Mouse (Mus musculus) liver, adult 2 months (tissue): Measurements from ENCODE around the gene Cd44. TPM values are rescaled to one million over a fixed set of nuclear protein-coding genes. Genes with fewer than 3 reads are reported as not detected.

Experiments
- DNase-seq: peaks from one replicate; pipeline ENCODE4 v3.0.0-alpha.2; 2011; ENCODE audit warnings: low read depth, low spot score; ENCODE audit errors: extremely low read depth
- H3K27ac ChIP-seq: fragments of 200-500 bp; replicated peaks from 2 replicates; pipeline ENCODE4 v1.5.1; 2012; ENCODE audit warnings: low read depth, mild to moderate bottlenecking, control low read depth, inconsistent platforms, low read length; ENCODE audit not compliant: insufficient read depth
- H3K27me3 ChIP-seq: fragments of 200-500 bp; 2 replicates; pipeline ENCODE4 v1.6.1; 2012; ENCODE audit warnings: mild to moderate bottlenecking, moderate library complexity, low read length, inconsistent platforms; ENCODE audit not compliant: control insufficient read depth, insufficient read depth
- H3K36me3 ChIP-seq: fragments of 200-500 bp; 2 replicates; pipeline ENCODE4 v1.6.1; 2012; ENCODE audit warnings: low read length, inconsistent platforms; ENCODE audit not compliant: control insufficient read depth, insufficient read depth
- H3K4me1 ChIP-seq: fragments of 200-500 bp; 2 replicates; pipeline ENCODE4 v1.6.1; 2011; ENCODE audit warnings: low read length; ENCODE audit not compliant: control insufficient read depth, insufficient read depth
- H3K4me3 ChIP-seq: fragments of 200-500 bp; 2 replicates; pipeline ENCODE4 v1.5.1; 2011; ENCODE audit warnings: low read depth, mild to moderate bottlenecking, control low read depth, low read length, moderate library complexity; ENCODE audit not compliant: insufficient read depth
- H3K79me2 ChIP-seq: fragments of 200-500 bp; 2 replicates; pipeline ENCODE4 v1.6.1; 2012; ENCODE audit warnings: inconsistent platforms, mild to moderate bottlenecking, low read length, moderate library complexity; ENCODE audit not compliant: control insufficient read depth, insufficient read depth
- H3K9ac ChIP-seq: fragments of 200-500 bp; 2 replicates; pipeline ENCODE4 v1.6.1; 2012; ENCODE audit warnings: low read depth, mild to moderate bottlenecking, control low read depth, inconsistent platforms, low read length
- CTCF ChIP-seq: fragments of 200-500 bp; IDR thresholded peaks from 2 replicates; pipeline ENCODE4 v1.5.1; 2011; ENCODE audit warnings: low read depth, low read length, control low read depth
- POLR2A ChIP-seq: fragments of 200-500 bp; IDR thresholded peaks from 2 replicates; pipeline ENCODE4 v1.6.1; 2011; ENCODE audit warnings: low read length, control low read depth; ENCODE audit not compliant: insufficient read depth; ENCODE audit errors: extremely low read depth
- WGBS: fragments of 180-500 bp; shearing (Covaris S2); methylation state at CpG from one replicate; pipeline ENCODE4 v1.1.7; 2018; 5-methylcytosine and 5-hydroxymethylcytosine counted together
- polyA plus RNA-seq: library from polyadenylated mRNA; depleted of rRNA; stranded (reverse); fragments of >200 nt; gene quantifications from 2 replicates; pipeline ENCODE4 v1.2.3, GENCODE M21; 2012
- total RNA-seq: library from RNA; depleted of rRNA; stranded (reverse); fragments of >200 nt; gene quantifications from 2 replicates; pipeline ENCODE4 v1.2.3, GENCODE M21; 2014

Gene Cd44
- total and polyA plus RNA-seq, 2 experiments, result 2.2 to 3.3 TPM

GRCm38 (mm10) chr2:102853297-102853696 lies 48.2 kb downstream of the Cd44 start:
- WGBS, result 86% methylated on average over 3 of the region's 3 CpGs
- no peak overlapping the region for H3K4me3 ChIP-seq
- no peak for DNase-seq
- H3K36me3 ChIP-seq, result no peaks in the 10 kb centered on the region
- H3K27ac ChIP-seq, result no peak overlapping the region
- H3K79me2 ChIP-seq, result no peaks in the 10 kb centered on the region
- no peaks in the 10 kb centered on the region for H3K4me1 ChIP-seq
- no peak overlapping the region for H3K9ac ChIP-seq
- no peaks in the 10 kb centered on the region for H3K27me3 ChIP-seq
- TF ChIP-seq CTCF, result no peak
- no peak for TF ChIP-seq POLR2A

- 42% methylated on average over 4 of the region's 4 CpGs for WGBS
- H3K27ac ChIP-seq, result no peak overlapping the region
- DNase-seq, result no peak
Measured at GRCm38 (mm10) chr2:102851936-102852477, 49.5 kb downstream of the Cd44 start.

GRCm38 (mm10) chr2:102850026-102850425 lies 51.4 kb downstream of the Cd44 start:
- H3K4me3 ChIP-seq, result no peak overlapping the region
- no peaks in the 10 kb centered on the region for H3K27me3 ChIP-seq
- H3K4me1 ChIP-seq, result no peaks in the 10 kb centered on the region
- H3K9ac ChIP-seq, result no peak overlapping the region
- DNase-seq, result no peak
- no peak overlapping the region for H3K27ac ChIP-seq
- no peaks in the 10 kb centered on the region for H3K36me3 ChIP-seq
- H3K79me2 ChIP-seq, result no peaks in the 10 kb centered on the region
- no peak for TF ChIP-seq POLR2A
- TF ChIP-seq CTCF, result no peak

More at GRCm38 (mm10) chr2:102851936-102852477, 49.5 kb downstream of the Cd44 start:
- H3K36me3 ChIP-seq, result no peaks in the 10 kb centered on the region
- no peaks in the 10 kb centered on the region for H3K27me3 ChIP-seq
- no peaks in the 10 kb centered on the region for H3K79me2 ChIP-seq
- no peak overlapping the region for H3K4me3 ChIP-seq
- H3K9ac ChIP-seq, result no peak overlapping the region
- no peak for TF ChIP-seq CTCF
- no peak for TF ChIP-seq POLR2A
- H3K4me1 ChIP-seq, result no peaks in the 10 kb centered on the region

GRCm38 (mm10) chr2:102848811-102849433 lies 52.5 kb downstream of the Cd44 start:
- Histone ChIP-seq H3K4me1 (no peaks in the 10 kb centered on the region), H3K79me2 (no peaks in the 10 kb centered on the region), H3K27ac (no peak overlapping the region), H3K36me3 (no peaks in the 10 kb centered on the region), H3K27me3 (no peaks in the 10 kb centered on the region), H3K4me3 (no peak overlapping the region), H3K9ac (no peak overlapping the region)
- DNase-seq, result no peak
- TF ChIP-seq CTCF, result no peak
- TF ChIP-seq POLR2A, result no peak
- WGBS, result 75% methylated on average over 5 of the region's 5 CpGs

- Histone ChIP-seq H3K36me3 (no peaks in the 10 kb centered on the region), H3K27me3 (no peaks in the 10 kb centered on the region), H3K4me3 (no peak overlapping the region), H3K79me2 (no peaks in the 10 kb centered on the region), H3K27ac (no peak overlapping the region), H3K9ac (no peak overlapping the region), H3K4me1 (no peaks in the 10 kb centered on the region)
- TF ChIP-seq POLR2A, result no peak
- no peak for TF ChIP-seq CTCF
- DNase-seq, result no peak
Measured at GRCm38 (mm10) chr2:102841231-102841630, 60.2 kb downstream of the Cd44 start.

- TF ChIP-seq CTCF (no peak), POLR2A (no peak)
- H3K9ac ChIP-seq, result no peak overlapping the region
- no peaks in the 10 kb centered on the region for H3K79me2 ChIP-seq
- no peak overlapping the region for H3K27ac ChIP-seq
- H3K36me3 ChIP-seq, result no peaks in the 10 kb centered on the region
- no peaks in the 10 kb centered on the region for H3K27me3 ChIP-seq
- no peaks in the 10 kb centered on the region for H3K4me1 ChIP-seq
- H3K4me3 ChIP-seq, result no peak overlapping the region
- DNase-seq, result no peak
- WGBS, result 92% methylated on average over 7 of the region's 7 CpGs
Measured at GRCm38 (mm10) chr2:102838179-102838578, 63.3 kb downstream of the Cd44 start.
